Mouse (Mus musculus) cerebellum, adult 11-12 months (tissue): ENCODE measurements around the gene Tlnrd1.

Source experiments
- DNase-seq: peaks from one replicate; pipeline ENCODE4 v3.0.0; 2022

Tlnrd1 gene

DNA sequence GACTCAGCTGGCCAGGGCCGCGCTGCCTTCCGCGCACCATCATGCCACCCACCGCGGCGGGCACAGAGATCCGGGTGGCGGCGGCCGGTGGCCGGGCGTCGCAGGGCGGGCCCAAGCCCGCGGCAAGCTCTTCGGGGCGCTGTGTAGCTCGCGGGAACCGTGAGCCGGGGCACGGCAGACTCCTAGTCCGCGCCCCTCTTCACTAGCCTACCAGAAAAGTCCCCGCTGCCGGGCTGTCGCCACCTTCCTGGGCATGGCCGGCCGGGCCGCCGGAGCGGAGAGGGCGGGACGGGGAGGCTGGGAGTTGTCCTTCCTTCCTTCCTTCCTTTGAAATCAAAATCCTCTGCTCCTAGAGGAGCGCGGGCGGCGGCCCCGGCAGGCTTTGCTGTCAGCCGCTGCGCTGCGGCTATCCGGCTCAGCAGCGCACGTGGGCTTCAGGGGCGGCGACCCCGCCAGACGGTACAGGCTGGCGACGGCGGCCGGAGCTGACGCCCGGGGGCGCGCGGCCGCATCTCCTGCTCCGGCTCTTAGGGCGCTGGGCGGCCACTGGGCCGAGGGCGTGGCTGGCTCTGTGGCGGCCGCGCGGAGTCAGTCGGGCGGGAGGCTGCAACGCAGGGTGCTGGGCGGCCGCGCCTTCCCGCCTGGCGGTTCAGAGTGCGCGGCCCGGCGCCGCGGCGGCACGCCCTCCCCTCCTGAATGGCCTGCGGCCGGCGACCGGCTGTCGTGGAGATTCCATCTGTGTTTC, 657 bp downstream of the Tlnrd1 start:
- DNase-seq: peak; percentile 52

GRCm38 (mm10) chr7:83882633-83883275, 1.4 kb downstream of the Tlnrd1 start:
- DNase-seq: peak; percentile 66

DNA sequence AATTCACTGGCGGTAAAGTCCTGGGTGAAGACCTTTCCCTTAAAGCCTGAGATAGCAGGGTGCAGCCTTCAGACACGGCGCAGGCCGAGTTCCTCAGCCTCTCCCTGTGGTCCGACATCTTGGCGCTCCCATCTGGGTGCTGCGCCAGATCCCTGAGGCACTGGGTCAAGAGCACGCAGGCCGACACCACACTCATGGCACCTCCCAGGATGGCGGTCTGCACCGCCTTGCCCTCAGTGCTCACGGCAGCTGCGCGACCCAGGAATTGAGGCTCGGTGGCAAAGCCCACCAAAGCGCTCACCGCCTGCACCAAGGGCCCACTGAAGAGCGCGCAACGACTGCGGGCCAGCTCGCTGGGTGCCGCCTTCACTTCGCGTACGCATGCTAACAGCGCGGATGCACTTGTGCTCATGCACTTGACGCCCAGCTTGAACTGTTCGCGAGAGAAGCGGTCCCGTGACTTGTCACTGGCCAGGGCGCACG, 1.9 kb downstream of the Tlnrd1 start:
- peak; percentile 60 for DNase-seq

- DNase-seq: no peak
These were observed 5.2 kb downstream of the Tlnrd1 start for GRCm38 (mm10) chr7:83878676-83879448.

- DNase-seq: no peak
These were observed 7.0 kb downstream of the Tlnrd1 start for GRCm38 (mm10) chr7:83877088-83877487.

GRCm38 (mm10) chr7:83869839-83870543, 14.1 kb downstream of the Tlnrd1 start:
- DNase-seq: no peak

DNA sequence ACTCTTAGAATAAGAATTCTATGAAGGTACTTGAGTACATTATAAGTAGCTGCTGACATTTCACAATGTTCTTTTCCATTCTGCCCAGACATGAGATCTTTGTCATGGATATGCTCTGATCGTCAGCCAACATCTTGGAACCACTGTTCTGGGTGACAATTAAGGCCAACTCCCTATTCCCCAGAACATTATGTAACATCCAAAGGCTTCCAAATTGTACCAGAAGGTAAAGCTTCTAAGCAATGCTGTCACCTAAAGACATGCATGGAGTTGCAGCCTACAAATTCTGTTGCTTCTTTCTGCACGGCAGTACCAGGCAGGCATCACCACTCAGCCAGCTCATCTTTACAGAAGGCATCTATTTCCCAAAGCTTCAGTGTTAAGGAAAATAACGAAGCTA, 15.9 kb downstream of the Tlnrd1 start:
- DNase-seq: no peak

GRCm38 (mm10) chr7:83863554-83863953, 20.6 kb downstream of the Tlnrd1 start:
- no peak for DNase-seq

DNA sequence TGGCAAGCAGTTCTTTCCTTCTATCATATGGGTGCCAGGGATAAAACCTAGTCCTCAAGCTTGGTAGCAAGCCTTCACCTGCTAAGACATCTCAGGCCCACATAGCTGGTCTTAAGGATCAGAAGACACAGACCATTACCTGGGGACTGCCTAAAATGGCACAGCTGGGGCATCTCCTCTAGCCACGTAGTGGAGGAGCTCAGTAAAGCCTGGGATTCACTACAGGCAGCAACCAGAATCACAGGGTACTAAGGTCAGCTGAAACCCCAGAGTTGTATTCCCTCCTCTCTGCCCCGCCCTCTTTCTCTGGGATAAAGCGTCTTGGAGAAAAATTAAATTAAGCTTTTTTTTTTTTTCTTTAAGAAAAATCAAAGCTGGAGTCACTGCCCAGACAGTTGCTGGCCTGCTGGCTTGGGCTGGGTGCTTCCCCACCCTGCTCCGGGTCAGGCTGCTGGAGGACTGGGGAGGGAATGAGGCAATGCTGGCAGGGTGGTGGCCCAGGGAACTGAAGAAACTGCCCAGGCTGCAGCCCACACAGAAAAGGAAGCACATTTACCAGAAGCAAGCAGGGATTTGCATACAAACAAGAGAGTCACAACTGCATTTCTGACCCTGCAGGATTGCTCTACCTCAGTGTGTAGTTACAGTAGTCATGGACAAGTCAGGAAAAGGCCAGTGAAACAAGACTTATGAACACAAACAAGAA, 24.6 kb downstream of the Tlnrd1 start:
- no peak for DNase-seq

DNA sequence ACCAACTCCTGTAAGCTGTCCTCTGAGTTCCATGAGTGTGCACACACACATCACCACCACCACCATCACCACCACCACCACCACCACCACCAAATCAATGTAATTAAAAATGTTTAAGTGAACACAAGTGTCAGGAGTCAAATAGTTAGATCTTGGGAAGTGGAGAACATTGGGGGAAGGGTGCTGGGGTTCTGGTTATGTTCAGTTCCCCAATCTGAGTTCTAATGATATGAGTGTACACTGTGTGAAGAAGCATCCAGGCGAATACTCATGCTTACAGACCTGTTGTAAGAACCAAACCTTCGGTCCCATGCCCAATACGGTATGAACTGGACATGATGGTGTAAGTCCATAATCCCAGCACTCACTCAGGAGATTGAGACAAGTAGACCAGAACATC, 26.2 kb downstream of the Tlnrd1 start:
- DNase-seq: no peak

DNA sequence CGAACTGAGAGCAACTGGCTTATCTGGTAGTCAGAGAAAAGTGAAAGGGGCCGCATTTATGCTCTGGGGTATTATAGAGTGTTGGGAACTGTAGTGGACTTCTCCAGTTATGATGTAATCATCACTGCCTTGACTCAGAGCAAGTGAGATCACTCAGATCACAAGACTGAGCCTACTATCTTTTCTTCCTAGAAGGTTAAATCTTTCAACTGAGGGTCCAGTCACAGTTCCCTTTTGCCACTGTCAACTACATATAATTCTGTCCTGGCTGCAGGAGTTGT, 27.0 kb downstream of the Tlnrd1 start:
- DNase-seq: no peak

DNA sequence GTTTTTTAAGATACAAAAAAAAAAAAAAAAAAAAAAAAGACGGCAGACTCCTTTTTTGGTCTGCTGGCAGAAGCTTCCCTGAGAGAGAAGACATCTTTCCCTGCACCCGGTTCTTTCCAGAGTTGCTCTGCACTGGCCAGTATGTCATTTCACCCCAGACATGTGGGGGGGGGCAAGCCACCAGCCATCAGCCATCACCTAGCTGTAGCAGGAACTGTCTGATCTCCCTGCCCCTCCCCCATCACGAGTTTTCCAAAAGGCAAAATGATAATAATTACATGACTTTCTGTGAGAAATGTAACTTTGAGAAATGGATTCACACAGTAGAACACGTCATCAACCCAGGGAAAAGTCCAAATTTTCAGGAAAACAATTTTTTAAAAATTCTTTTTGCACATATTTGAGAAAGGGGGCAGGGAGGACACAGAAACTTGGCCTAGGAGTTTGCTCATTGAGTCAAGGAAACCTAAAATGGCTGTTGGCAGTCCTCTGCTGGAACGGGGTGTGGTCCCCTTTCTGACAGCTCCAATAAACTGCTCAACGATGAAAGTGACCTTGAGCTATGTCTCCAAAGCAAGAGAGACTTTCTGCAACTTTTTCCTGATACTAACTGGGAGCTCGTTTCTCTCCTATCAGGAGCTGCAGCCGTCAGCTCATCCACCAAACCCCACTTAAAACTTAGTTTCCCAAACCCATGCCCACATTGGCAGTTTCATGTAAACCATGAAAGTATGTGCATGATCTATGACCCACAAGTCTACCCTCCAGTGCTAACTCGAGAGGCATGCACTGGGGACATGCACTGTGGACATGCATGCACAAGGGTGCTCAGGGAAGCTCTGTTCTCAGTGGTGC, 27.5 kb downstream of the Tlnrd1 start:
- no peak for DNase-seq

GRCm38 (mm10) chr7:83855203-83855602, 28.9 kb downstream of the Tlnrd1 start:
- no peak for DNase-seq

DNA sequence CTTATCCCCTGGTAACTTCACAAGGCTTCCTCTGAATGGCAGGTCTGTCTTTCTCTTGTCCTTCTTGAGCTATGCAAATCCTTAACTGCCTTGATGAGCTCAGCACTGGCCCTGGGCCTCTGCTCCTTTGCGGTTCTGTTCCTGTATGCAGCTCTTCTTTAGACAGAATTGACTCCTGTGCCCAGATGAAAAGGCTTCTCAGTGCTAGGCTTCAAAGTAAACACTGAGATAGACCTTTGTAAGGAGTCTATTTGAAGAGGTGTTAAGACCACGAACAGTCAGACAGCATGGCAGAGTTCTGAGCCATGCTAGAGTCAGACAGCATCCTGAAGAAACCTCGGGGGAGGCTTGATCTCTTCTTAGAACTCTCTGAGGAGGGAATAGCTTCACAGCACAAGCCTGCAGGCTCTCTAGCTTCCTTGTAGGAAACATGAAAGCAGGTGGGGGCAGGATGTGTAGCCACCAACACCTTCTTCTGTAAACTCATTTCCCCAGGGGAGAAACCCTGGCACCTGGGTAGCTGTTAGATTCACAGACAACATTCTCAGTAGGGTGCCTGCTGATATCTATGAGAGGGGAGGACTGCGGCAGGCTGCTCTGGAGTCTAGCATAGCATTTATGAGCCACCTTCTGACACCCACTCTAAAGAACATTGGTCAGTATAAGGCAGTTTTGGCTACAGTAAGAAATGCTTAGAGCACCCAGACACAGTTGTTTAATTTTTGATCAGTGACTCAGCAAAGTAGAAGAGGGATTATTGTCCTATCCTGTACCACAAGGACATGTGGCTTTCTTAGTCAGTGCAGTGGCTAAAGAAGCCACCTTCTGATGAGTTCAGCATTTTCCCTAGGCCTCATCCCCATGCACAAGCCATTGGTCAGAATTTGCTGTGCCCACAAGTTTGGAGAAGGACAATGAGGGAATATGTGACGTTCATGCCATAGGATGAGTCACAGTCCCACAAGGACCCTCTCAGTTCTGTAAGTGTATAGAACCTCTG, 31.4 kb downstream of the Tlnrd1 start:
- DNase-seq: no peak

DNA sequence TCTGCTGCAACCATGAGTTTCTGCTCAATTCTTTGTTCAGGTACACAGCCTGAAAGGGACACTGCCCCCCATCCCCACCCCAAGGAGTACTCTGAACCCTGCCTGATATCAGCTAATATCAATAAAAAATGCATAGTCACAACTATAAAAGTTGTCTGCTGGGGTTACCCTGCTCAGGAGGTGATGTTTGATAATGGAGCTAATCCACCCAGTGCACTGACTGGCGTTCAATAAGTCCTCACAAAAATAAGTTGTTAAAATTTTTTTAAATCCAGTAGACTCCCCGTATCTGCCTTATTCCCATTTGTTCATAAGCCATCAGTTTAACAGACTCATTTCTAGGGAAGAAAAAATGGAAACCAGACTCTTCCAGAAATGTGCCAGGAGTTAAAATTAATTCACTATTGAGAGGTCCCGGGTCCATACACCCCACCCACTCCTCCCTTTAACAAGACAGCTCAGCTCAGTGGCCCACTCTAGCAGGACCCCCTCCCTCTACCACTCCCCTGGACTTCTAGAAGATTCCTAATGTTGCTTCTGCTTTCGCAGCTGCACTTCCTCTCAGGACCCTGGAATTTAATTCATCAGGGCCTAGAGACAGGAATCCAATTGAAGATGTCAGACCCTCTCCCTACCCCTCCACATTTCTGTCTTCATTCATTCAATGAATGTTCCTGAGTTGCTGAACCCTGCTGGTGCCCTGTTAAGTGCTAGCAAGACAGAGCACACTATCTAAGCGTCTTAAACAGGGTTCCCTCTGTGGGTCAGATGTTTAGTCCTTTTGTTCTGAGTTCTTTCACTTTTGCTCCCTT, 32.3 kb downstream of the Tlnrd1 start:
- DNase-seq: no peak

- DNase-seq: no peak
These were observed 36.7 kb downstream of the Tlnrd1 start for GRCm38 (mm10) chr7:83847187-83848075.

DNA sequence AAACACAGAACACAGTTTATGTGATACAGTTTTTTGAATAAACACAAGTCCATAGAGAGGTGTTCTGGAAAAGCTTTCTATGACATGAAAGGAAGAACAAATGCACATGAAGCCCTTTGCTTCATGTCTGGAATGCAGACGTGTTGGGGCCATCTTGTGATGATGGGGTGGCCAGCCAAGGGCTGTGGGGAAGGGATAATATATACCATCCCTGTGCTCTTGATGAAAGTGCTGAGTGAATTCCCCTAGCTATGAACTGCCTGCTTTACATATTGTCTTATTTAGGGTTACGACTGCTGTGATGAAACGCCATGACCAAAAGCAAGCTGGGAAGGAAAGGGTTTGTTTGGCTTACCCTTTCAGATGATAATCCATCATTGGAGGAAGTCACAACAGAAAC, 39.3 kb downstream of the Tlnrd1 start:
- DNase-seq: no peak

DNA sequence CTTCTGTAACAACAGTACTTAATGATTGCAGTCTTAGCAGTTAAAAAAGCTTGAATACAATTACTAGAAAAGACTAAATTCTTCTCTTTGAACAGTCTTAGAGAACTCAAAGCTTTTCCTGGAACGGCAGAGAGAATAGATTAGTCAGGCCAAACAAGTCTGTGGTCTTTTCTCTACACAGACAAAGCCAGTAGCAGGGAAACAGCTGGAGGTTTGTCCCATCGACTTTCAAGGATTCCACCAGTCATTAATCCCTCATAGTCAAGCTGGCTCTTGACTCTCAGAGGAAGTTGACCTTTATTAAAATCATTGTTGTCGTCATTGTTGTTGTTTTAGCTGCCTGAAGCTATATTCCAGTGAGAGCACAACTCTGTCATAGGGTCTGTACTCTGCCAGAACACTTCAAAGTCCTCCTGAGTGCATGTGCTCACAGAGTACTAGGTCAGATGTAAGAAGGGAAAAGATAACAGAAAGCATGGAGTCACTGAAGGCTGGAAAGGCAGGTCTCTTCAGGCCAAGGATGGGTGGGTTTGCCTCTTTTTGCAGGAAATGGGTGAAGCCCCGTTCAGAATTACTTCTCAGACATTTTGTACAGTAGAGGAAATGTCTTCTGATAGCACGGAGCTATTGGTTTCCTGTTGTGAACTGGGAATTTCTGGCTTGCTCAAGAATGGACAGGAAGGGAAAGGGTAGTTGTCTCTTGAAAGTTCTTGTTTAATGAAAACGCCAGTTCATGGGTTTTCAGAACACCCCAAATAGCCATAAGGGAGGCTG, 41.4 kb downstream of the Tlnrd1 start:
- no peak for DNase-seq
